Mouse (Mus musculus) hindbrain, embryonic 16.5 days (tissue): Measurements from ENCODE around the gene Ninj1. TPM values are rescaled to one million over a fixed set of nuclear protein-coding genes. Genes with fewer than 3 reads are reported as not detected.
A peak's percentile ranks its signal among the peaks of the same experiment; 100 is the strongest.

Experiments used
- ATAC-seq: fragments of 200-750 bp; cut with Nextera tagmentation; 2 replicates; pipeline ENCODE4 v1.8.0; 2017; ENCODE audit warnings: moderate TSS enrichment, moderate library complexity
- H3K27ac ChIP-seq: fragments of 300-500 bp; sonication (generic); 2 replicates; pipeline ENCODE4 v1.5.1; 2014; ENCODE audit warnings: low read depth, mild to moderate bottlenecking, control low read depth, low read length, moderate library complexity
- H3K27me3 ChIP-seq: fragments of 300-500 bp; sonication (generic); replicated peaks from 2 replicates; pipeline ENCODE4 v1.6.1; 2014; ENCODE audit warnings: low read length; ENCODE audit not compliant: control insufficient read depth, insufficient read depth
- H3K36me3 ChIP-seq: fragments of 300-500 bp; sonication (generic); 2 replicates; pipeline ENCODE4 v1.6.1; 2014; ENCODE audit warnings: mild to moderate bottlenecking, low read length, moderate library complexity, mixed read lengths; ENCODE audit not compliant: control insufficient read depth, insufficient read depth
- H3K4me1 ChIP-seq: fragments of 300-500 bp; sonication (generic); 2 replicates; pipeline ENCODE4 v1.6.1; 2014; ENCODE audit warnings: low read depth, low read length; ENCODE audit not compliant: control insufficient read depth, insufficient read depth
- H3K4me2 ChIP-seq: fragments of 300-500 bp; sonication (generic); 2 replicates; pipeline ENCODE4 v1.6.1; 2014; ENCODE audit warnings: mild to moderate bottlenecking, low read length, control low read depth, moderate library complexity
- H3K4me3 ChIP-seq: fragments of 300-500 bp; sonication (generic); 2 replicates; pipeline ENCODE4 v1.5.1; 2014; ENCODE audit warnings: mild to moderate bottlenecking, low read length, control low read depth, moderate library complexity
- H3K9ac ChIP-seq: fragments of 300-500 bp; sonication (generic); 2 replicates; pipeline ENCODE4 v1.6.1; 2014; ENCODE audit warnings: low read depth, mild to moderate bottlenecking, control low read depth, low read length, moderate library complexity
- H3K9me3 ChIP-seq: fragments of 300-500 bp; sonication (generic); 2 replicates; pipeline ENCODE4 v1.6.1; 2014; ENCODE audit warnings: mild to moderate bottlenecking, low read length, moderate library complexity; ENCODE audit not compliant: control insufficient read depth
- WGBS: fragments of 180-500 bp; shearing (Covaris S2); extraction: QIAGEN DNeasy Blood & Tissue Kit; methylation state at CpG from one replicate; pipeline ENCODE4 v1.1.7; 2014; 5-methylcytosine and 5-hydroxymethylcytosine counted together
- polyA plus RNA-seq: library from polyadenylated mRNA; unstranded; fragments of >200 nt; fragmentation: Nextera tagmentation; extraction: Ambion mirVana; gene quantifications from 2 replicates; pipeline ENCODE4 v1.2.1, GENCODE M21; 2015

The Ninj1 gene
- polyA plus RNA-seq, 1 experiment from 2014 or later, result 40.2 TPM

GRCm38 (mm10) chr13:49213531-49213932 lies 26.2 kb downstream of the Ninj1 start:
- no peaks in the 10 kb centered on the region for H3K36me3 ChIP-seq
- H3K27ac ChIP-seq, result peak overlapping the region; percentile 55
- peak overlapping the region; percentile 11 for H3K9ac ChIP-seq
- H3K4me3 ChIP-seq, result no peak overlapping the region
- H3K4me1 ChIP-seq, result peaks cover 35% of the 10 kb centered on the region
- 52% methylated on average over 4 of the region's 4 CpGs for WGBS
- ATAC-seq, result no peak
- peaks cover 8% of the 10 kb centered on the region; the same call in 1 of the 2 replicates for H3K27me3 ChIP-seq
- H3K4me2 ChIP-seq, result no peak overlapping the region
- H3K9me3 ChIP-seq, result no peaks in the 10 kb centered on the region

GRCm38 (mm10) chr13:49214454-49214853 lies 27.2 kb downstream of the Ninj1 start:
- Histone ChIP-seq H3K36me3 (no peaks in the 10 kb centered on the region), H3K4me1 (peaks cover 35% of the 10 kb centered on the region), H3K27me3 (peaks cover 8% of the 10 kb centered on the region; the same call in 1 of the 2 replicates), H3K9ac (no peak overlapping the region), H3K9me3 (no peaks in the 10 kb centered on the region), H3K4me2 (peak overlapping the region; percentile 90), H3K27ac (0 out of 2 replicates have a peak overlapping the region, but pooled peaks have one; percentile 12), H3K4me3 (no peak overlapping the region; the same call in 1 of the 2 replicates)
- no peak for ATAC-seq
- WGBS, result 66% methylated on average over 3 of the region's 3 CpGs

GRCm38 (mm10) chr13:49215128-49215503 lies 27.8 kb downstream of the Ninj1 start:
- ATAC-seq, result no peak; the same call in 1 of the 2 replicates
- H3K4me2 ChIP-seq, result peak overlapping the region; percentile 90
- H3K9me3 ChIP-seq, result no peaks in the 10 kb centered on the region
- no peaks in the 10 kb centered on the region for H3K36me3 ChIP-seq
- peak overlapping the region; percentile 87 for H3K9ac ChIP-seq
- WGBS, result 10% methylated on average over 5 of the region's 5 CpGs
- peaks cover 8% of the 10 kb centered on the region; the same call in 1 of the 2 replicates for H3K27me3 ChIP-seq
- H3K4me1 ChIP-seq, result peaks cover 35% of the 10 kb centered on the region
- H3K4me3 ChIP-seq, result peak overlapping the region; percentile 88
- no peak overlapping the region; the same call in 1 of the 2 replicates for H3K27ac ChIP-seq

DNA sequence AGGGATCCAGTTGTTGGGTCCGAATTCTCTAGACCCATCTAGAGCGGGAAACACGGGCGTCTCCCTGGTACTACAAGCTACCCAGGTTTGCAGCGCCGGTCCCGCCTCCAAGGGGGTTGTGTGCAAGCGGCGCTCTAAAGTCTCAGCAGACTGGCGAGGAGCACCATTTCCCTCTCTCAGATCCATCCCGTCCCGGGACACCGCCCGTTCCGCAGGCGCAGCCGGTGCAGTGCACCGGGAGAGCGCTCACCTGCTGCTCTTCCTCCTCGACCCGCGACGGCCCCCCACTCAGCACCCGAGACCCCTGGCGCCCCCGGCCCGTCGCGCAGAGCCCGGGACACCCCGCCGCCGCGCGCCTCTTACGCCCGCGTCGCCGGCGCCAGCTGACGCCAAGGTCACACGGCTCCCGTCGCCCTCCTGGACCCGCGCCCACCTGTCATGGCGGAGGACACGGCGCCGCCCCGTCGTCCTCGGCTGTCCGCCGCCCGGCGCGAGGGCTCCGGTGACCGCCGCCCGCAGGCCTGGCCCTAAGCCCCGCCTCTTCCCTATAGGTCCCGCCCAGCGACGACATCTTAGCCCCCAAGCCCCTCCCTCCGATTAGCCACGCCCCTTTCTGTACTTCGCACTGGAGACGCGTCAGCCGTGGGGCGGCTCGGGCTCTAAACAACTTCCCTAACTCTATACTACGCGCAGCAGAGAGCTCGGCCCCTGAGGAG lies 28.4 kb downstream of the Ninj1 start, which contains the start of gene Card19:
Gene Card19 (minus strand): TSS at position 534 of the 716 bp plus-strand sequence.
- Histone ChIP-seq H3K4me3 (peak within 1 kb of the TSS; percentile 88), H3K9ac (peak within 1 kb of the TSS; percentile 87), H3K4me2 (peak within 1 kb of the TSS; percentile 90), H3K27me3 (peaks cover 8% of the 10 kb centered on the region; the same call in 1 of the 2 replicates), H3K36me3 (no peaks in the 10 kb centered on the region), H3K27ac (peak within 1 kb of the TSS; percentile 80), H3K4me1 (peaks cover 35% of the 10 kb centered on the region), H3K9me3 (no peaks in the 10 kb centered on the region)
- under 1% methylated on average over 50 of the region's 78 CpGs for WGBS
- peak; percentile 87 for ATAC-seq

DNA sequence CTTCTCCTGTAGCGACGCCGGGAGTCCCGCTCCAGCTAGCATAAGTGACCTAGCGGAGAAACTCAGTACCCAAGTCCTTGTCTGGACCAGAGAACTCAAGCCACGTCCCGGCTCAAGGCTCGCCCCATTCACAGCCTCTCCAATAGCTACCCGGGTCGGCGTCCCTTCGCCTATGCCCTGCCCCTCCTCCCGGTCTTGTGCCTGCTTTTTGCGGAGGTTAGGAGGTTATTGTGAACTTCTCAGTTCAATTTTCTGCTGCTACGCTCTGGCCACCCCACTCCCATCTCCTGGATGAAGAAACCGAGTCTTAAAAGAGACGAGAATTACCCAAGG lies 28.9 kb downstream of the Ninj1 start:
- peak overlapping the region; percentile 16; the same call in 1 of the 2 replicates for H3K27ac ChIP-seq
- H3K4me3 ChIP-seq, result peak overlapping the region; percentile 88
- H3K4me1 ChIP-seq, result peaks cover 35% of the 10 kb centered on the region
- peaks cover 3% of the 10 kb centered on the region; the same call in 1 of the 2 replicates for H3K9me3 ChIP-seq
- no peaks in the 10 kb centered on the region for H3K36me3 ChIP-seq
- H3K9ac ChIP-seq, result peak overlapping the region; percentile 87
- H3K4me2 ChIP-seq, result peak overlapping the region; percentile 90
- peaks cover 8% of the 10 kb centered on the region; the same call in 1 of the 2 replicates for H3K27me3 ChIP-seq
- 2% methylated on average over 17 of the region's 17 CpGs for WGBS
- no peak; the same call in 1 of the 2 replicates for ATAC-seq

DNA sequence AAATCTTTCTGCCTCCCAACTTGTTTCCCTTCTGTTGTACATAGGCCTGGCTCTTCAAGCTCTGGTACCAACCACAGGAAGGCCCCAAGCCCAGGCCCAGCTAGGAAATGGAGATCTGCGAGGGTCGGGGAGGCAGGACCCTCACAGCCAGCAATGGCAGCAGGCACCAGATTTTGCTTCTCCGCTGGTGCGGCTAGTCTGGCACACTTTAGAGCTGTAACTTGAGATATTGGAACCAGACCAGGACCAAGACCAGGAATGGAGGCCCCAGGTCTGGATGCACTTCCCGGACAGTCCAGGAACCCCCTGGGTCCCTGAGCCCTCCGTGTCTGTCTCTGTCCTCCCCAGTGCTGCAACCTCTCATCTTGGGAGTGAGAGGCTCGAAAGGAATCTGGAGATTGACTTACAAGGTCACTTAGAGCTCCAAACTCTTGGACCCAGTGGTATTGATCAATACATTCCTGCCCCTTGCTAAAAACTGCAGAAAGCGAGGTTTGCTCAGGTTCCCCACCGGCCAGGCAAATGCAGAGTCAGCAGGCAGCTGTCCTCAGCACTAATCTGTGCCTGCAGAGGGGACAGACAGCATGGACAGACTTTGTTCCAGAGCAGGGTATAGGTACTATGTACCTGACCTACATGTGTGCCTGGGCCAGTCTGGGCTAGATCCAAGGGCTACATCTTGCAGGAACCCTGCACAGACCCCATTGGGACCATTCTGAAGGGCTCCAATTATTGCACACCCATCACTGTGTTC lies 29.7 kb downstream of the Ninj1 start:
- 55% methylated on average over 9 of the region's 9 CpGs for WGBS
- H3K9ac ChIP-seq, result no peak overlapping the region
- no peak for ATAC-seq

DNA sequence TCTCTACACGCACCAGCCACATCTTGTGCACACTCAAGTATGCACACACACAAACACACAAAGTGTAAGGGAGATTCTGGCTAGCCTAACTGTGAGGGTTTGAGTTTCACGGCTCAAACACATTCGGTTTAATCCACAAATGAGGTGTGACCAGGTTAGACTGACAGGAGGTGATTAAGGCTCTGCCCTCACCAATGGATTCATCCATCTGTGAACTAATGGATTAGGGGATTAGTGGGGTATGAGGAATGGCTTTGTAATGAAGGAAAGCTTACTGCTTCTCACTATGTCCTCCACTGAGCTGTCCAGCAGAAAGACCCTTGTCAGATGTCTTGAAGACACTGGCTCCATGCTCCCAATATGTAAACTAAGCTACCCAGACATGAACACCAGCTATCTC lies 31.4 kb downstream of the Ninj1 start:
- Histone ChIP-seq H3K27ac (no peak overlapping the region), H3K4me3 (no peak overlapping the region), H3K27me3 (peaks cover 8% of the 10 kb centered on the region; the same call in 1 of the 2 replicates), H3K36me3 (no peaks in the 10 kb centered on the region), H3K9me3 (peaks cover 3% of the 10 kb centered on the region; the same call in 1 of the 2 replicates), H3K9ac (no peak overlapping the region), H3K4me1 (peaks cover 22% of the 10 kb centered on the region), H3K4me2 (no peak overlapping the region)
- ATAC-seq, result no peak
- 48% methylated on average over 3 of the region's 3 CpGs for WGBS

More for the DNA sequence above, 29.7 kb downstream of the Ninj1 start:
- Histone ChIP-seq H3K27me3 (peaks cover 8% of the 10 kb centered on the region; the same call in 1 of the 2 replicates), H3K4me1 (peaks cover 29% of the 10 kb centered on the region), H3K36me3 (no peaks in the 10 kb centered on the region), H3K4me3 (no peak overlapping the region), H3K9me3 (peaks cover 3% of the 10 kb centered on the region; the same call in 1 of the 2 replicates), H3K27ac (no peak overlapping the region), H3K4me2 (no peak overlapping the region; the same call in 1 of the 2 replicates)

DNA sequence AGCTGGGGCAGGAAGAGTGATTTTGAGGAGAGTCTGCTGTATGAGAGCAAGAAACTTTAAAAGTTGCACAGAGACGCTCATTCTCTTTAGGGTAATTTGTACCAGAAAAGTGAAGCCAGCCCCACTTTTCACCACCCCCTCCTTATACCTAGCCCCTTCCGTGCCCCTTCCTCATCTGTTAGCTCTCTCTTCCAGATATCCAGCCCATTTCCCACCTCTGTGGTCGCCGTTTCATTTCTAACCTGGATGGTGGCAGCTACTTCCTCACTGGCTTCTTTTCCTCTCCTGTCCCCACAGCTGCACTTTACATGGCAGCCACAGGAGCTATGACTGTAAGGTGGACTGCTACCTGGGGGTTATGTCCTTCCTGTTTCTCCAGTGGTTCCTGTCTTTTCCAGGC lies 32.1 kb downstream of the Ninj1 start:
- H3K4me3 ChIP-seq, result no peak overlapping the region
- no peak overlapping the region for H3K4me2 ChIP-seq
- peaks cover 16% of the 10 kb centered on the region for H3K4me1 ChIP-seq
- no peaks in the 10 kb centered on the region for H3K36me3 ChIP-seq
- H3K9ac ChIP-seq, result no peak overlapping the region
- 89% methylated on average over 4 of the region's 4 CpGs for WGBS
- no peak for ATAC-seq
- H3K27me3 ChIP-seq, result peaks cover 8% of the 10 kb centered on the region; the same call in 1 of the 2 replicates
- peaks cover 3% of the 10 kb centered on the region; the same call in 1 of the 2 replicates for H3K9me3 ChIP-seq
- no peak overlapping the region for H3K27ac ChIP-seq

DNA sequence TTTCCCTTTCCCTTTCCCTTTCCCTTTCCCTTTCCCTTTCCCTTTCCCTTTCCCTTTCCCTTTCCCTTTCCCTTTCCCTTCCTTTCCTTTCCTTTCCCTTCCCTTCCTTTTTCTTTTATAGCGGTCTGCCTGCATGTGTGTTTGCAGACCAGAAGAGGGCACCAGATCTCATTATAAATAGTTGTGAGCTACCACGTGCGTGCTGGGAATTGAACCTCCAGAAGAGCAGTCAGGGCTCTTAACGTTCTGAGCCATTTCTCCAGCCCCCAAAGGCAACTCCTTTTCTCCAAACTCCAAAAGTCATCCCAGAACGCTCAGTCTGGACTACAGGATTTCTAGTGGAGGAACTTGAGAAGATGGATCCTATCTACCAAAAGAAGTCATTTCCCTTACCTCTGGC lies 33.6 kb downstream of the Ninj1 start:
- Histone ChIP-seq H3K27me3 (peaks cover 8% of the 10 kb centered on the region; the same call in 1 of the 2 replicates), H3K27ac (no peak overlapping the region), H3K4me1 (peaks cover 6% of the 10 kb centered on the region), H3K4me3 (no peak overlapping the region), H3K36me3 (no peaks in the 10 kb centered on the region), H3K9ac (no peak overlapping the region), H3K4me2 (no peak overlapping the region), H3K9me3 (peaks cover 3% of the 10 kb centered on the region; the same call in 1 of the 2 replicates)
- ATAC-seq, result no peak
- WGBS, result 19% methylated on average over 5 of the region's 5 CpGs
